Mouse (Mus musculus): Measurements from ENCODE around the gene Antxr1.

DNA sequence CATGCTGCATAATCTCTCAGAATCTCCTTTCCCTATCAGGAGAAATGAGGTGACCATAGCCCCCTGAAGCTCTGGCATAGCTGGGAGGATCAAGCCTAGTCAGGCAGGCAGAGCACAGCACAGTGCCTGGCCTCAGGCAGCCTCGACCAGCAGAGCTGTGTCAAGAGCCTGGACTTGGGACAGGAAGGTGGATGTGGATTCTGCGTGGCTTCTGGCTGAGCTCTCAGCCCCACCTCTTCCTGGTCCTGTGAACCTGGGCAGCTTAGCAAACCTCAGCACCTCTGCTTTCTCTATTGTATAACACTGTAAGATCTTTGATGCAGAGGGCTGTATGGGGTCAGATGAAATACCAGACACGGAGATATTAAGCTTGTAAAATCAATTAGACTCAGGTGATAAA lies 61.8 kb downstream of the Antxr1 start:
- TF ChIP-seq CTCF (IDR thresholded peaks at IDR 0.05; ENCODE audit: insufficient read depth, low read depth, low read length): no peak
- no peak for TF ChIP-seq POLR2A (IDR thresholded peaks at IDR 0.05; ENCODE audit: insufficient read depth, low read depth, low read length)

Data from olfactory bulb, adult 2 months (tissue).